Mouse (Mus musculus) CH12.LX (cell line): ENCODE results near the gene Hoxb13. TPM values are rescaled to one million over a fixed set of nuclear protein-coding genes. Genes with fewer than 3 reads are reported as not detected.

Experiments used
- DNase-seq: peaks from one replicate; pipeline ENCODE4 v3.0.0-alpha.2; 2013; ENCODE audit errors: extremely low read depth
- H3K27ac ChIP-seq: 2 replicates; pipeline ENCODE4 v1.5.1; 2012; ENCODE audit warnings: low read depth, mild to moderate bottlenecking, control low read depth, moderate library complexity; ENCODE audit not compliant: insufficient read depth
- H3K27me3 ChIP-seq: replicated peaks from 2 replicates; pipeline ENCODE3; 2012; ENCODE audit warnings: inconsistent platforms
- H3K36me3 ChIP-seq, 2 experiments: replicated peaks in 1 of 2; 2 replicates each; pipeline versions ENCODE3 to v1.6.1; 2012; ENCODE audit warnings: inconsistent platforms in 1 of 2, low read length in 1 of 2, mild to moderate bottlenecking in 1 of 2, mixed read lengths in 1 of 2, moderate library complexity in 1 of 2; ENCODE audit not compliant: control insufficient read depth in 1 of 2, insufficient read depth in 1 of 2
- H3K4me1 ChIP-seq, 2 experiments: 2 replicates each; pipeline ENCODE4 v1.6.1; 2012; ENCODE audit warnings: inconsistent platforms in 1 of 2, moderate library complexity in 1 of 2; ENCODE audit not compliant: insufficient read depth in 2 of 2, control insufficient read depth in 1 of 2
- H3K4me2 ChIP-seq: 2 replicates; pipeline ENCODE4 v1.6.1; 2012; ENCODE audit warnings: low read depth, mild to moderate bottlenecking, control low read depth; ENCODE audit not compliant: poor library complexity, insufficient read depth, severe bottlenecking
- H3K4me3 ChIP-seq, 3 experiments: fragments of 150-350 bp in 1 of 3; sonication (generic) in 1 of 3; replicated peaks in 1 of 3; 2 replicates each; pipeline versions ENCODE3 to v1.5.1; 2011 to 2012; ENCODE audit warnings: low read depth in 2 of 3, low read length in 2 of 3, mild to moderate bottlenecking in 2 of 3, moderate library complexity in 2 of 3, control low read depth in 1 of 3, improper control_type of control experiment in 1 of 3, inconsistent platforms in 1 of 3, mixed read lengths in 1 of 3; ENCODE audit not compliant: poor library complexity in 1 of 3
- H3K79me2 ChIP-seq: replicated peaks from 2 replicates; pipeline ENCODE4 v1.6.1; 2012; ENCODE audit warnings: mild to moderate bottlenecking, moderate library complexity; ENCODE audit not compliant: control insufficient read depth, poor library complexity, insufficient read depth, severe bottlenecking; ENCODE audit errors: extremely low read depth
- H3K9ac ChIP-seq: 2 replicates; pipeline ENCODE4 v1.6.1; 2012; ENCODE audit warnings: low read depth, mild to moderate bottlenecking, control low read depth, moderate library complexity; ENCODE audit not compliant: insufficient read depth
- H3K9me3 ChIP-seq: replicated peaks from 2 replicates; pipeline ENCODE3; 2012; ENCODE audit warnings: low read length, inconsistent platforms, mixed read lengths
- CTCF ChIP-seq, 2 experiments: IDR thresholded peaks in 1 of 2; conservative IDR thresholded peaks in 1 of 2; 2 replicates each; pipeline ENCODE4 v1.5.1; 2011 to 2012; ENCODE audit warnings: low read depth in 2 of 2, low read length in 2 of 2, improper control_type of control experiment in 1 of 2, inconsistent platforms in 1 of 2, mild to moderate bottlenecking in 1 of 2, moderate library complexity in 1 of 2
- E2F4 ChIP-seq: IDR thresholded peaks from 2 replicates; pipeline ENCODE4 v1.6.1; 2011; ENCODE audit warnings: low read depth, low read length, improper control_type of control experiment; ENCODE audit not compliant: insufficient replicate concordance
- ELF1 ChIP-seq: IDR thresholded peaks from 2 replicates; pipeline ENCODE4 v1.6.1; 2014; ENCODE audit warnings: low read depth, mild to moderate bottlenecking, inconsistent platforms, low read length, improper control_type of control experiment
- ETS1 ChIP-seq: conservative IDR thresholded peaks from 2 replicates; pipeline ENCODE4 v1.6.1; 2012; ENCODE audit warnings: low read depth, mild to moderate bottlenecking, inconsistent platforms, low read length, improper control_type of control experiment, moderate library complexity
- GABPA ChIP-seq: IDR thresholded peaks from 2 replicates; pipeline ENCODE4 v1.6.1; 2012; ENCODE audit warnings: low read depth, low read length, improper control_type of control experiment, inconsistent platforms; ENCODE audit not compliant: insufficient replicate concordance
- HCFC1 ChIP-seq: IDR thresholded peaks from 2 replicates; pipeline ENCODE4 v1.6.1; 2012; ENCODE audit warnings: low read depth, mild to moderate bottlenecking, inconsistent platforms, low read length, improper control_type of control experiment
- JUND ChIP-seq: conservative IDR thresholded peaks from 2 replicates; pipeline ENCODE4 v1.6.1; 2011; ENCODE audit warnings: low read depth, low read length, improper control_type of control experiment
- KAT2A ChIP-seq: IDR thresholded peaks from 2 replicates; pipeline ENCODE4 v1.6.1; 2012; ENCODE audit warnings: low read length, improper control_type of control experiment, inconsistent platforms; ENCODE audit not compliant: insufficient replicate concordance
- MAX ChIP-seq: IDR thresholded peaks from 2 replicates; pipeline ENCODE4 v1.6.1; 2011; ENCODE audit warnings: low read length, improper control_type of control experiment
- MEF2A ChIP-seq: IDR thresholded peaks from 2 replicates; pipeline ENCODE4 v1.6.1; 2014; ENCODE audit warnings: low read depth, mild to moderate bottlenecking, inconsistent platforms, low read length, improper control_type of control experiment, borderline replicate concordance
- MYC ChIP-seq: IDR thresholded peaks from 2 replicates; pipeline ENCODE4 v1.6.1; 2011; ENCODE audit warnings: low read depth, mild to moderate bottlenecking, improper control_type of control experiment, low read length
- NRF1 ChIP-seq: IDR thresholded peaks from 2 replicates; pipeline ENCODE4 v1.6.1; 2014; ENCODE audit warnings: low read depth, mild to moderate bottlenecking, inconsistent platforms, low read length, improper control_type of control experiment, moderate library complexity
- PAX5 ChIP-seq: IDR thresholded peaks from 2 replicates; pipeline ENCODE4 v1.6.1; 2012; ENCODE audit warnings: low read length, inconsistent platforms, mixed read lengths
- POLR2A ChIP-seq: IDR thresholded peaks from 2 replicates; pipeline ENCODE4 v1.6.1; 2011; ENCODE audit warnings: low read depth, mild to moderate bottlenecking, improper control_type of control experiment, low read length
- POLR2AphosphoS2 ChIP-seq: IDR thresholded peaks from 2 replicates; pipeline ENCODE4 v1.6.1; 2011; ENCODE audit warnings: low read depth, low read length, improper control_type of control experiment
- RAD21 ChIP-seq: IDR thresholded peaks from 2 replicates; pipeline ENCODE4 v1.6.1; 2011; ENCODE audit warnings: low read depth, mild to moderate bottlenecking, low read length, improper control_type of control experiment, moderate library complexity
- SMC3 ChIP-seq: IDR thresholded peaks from 2 replicates; pipeline ENCODE4 v1.6.1; 2011; ENCODE audit warnings: low read depth, low read length, improper control_type of control experiment
- TCF12 ChIP-seq: IDR thresholded peaks from 2 replicates; pipeline ENCODE4 v1.6.1; 2014; ENCODE audit warnings: low read depth, mild to moderate bottlenecking, inconsistent platforms, low read length, improper control_type of control experiment
- UBTF ChIP-seq: IDR thresholded peaks from 2 replicates; pipeline ENCODE4 v1.6.1; 2012; ENCODE audit warnings: low read depth, mild to moderate bottlenecking, inconsistent platforms, low read length, improper control_type of control experiment, moderate library complexity
- USF2 ChIP-seq: conservative IDR thresholded peaks from 2 replicates; pipeline ENCODE4 v1.6.1; 2011; ENCODE audit warnings: low read depth, low read length, improper control_type of control experiment
- ZC3H11A ChIP-seq: IDR thresholded peaks from 2 replicates; pipeline ENCODE4 v1.6.1; 2012; ENCODE audit warnings: low read depth, mild to moderate bottlenecking, inconsistent platforms, low read length, improper control_type of control experiment
- ZMIZ1 ChIP-seq: IDR thresholded peaks from 2 replicates; pipeline ENCODE4 v1.6.1; 2012; ENCODE audit warnings: low read depth, mild to moderate bottlenecking, inconsistent platforms, low read length, improper control_type of control experiment
- dilution Hi-C: fragments of 300-500 bp; cut with MboI; formaldehyde crosslinking; loops from 2 replicates; pipeline ENCODE4 v1.14.3; 2020; ENCODE audit warnings: low sequenced_read_pairs; ENCODE audit not compliant: extremely low pct_unique_long_range_greater_than_20kb, extremely low pct_ligation_motif_present
- in situ Hi-C: fragments of 300-500 bp; cut with MboI; formaldehyde crosslinking; loops from 3 replicates; pipeline ENCODE4 v1.14.3; 2019; ENCODE audit warnings: low sequenced_read_pairs, low pct_ligation_motif_present, low pct_unique_long_range_greater_than_20kb, mixed read lengths
- polyA plus RNA-seq: library from polyadenylated mRNA; unstranded; fragments of >175 nt; gene quantifications from 2 replicates; pipeline ENCODE4 v1.2.1, GENCODE M21; 2012; ENCODE audit warnings: low read depth; ENCODE audit not compliant: insufficient read length
- total RNA-seq, 2 experiments: library from RNA; depleted of rRNA; stranded (reverse); fragments of 300-350 nt in 1 of 2; fragments of >200 nt in 1 of 2; gene quantifications; 2 replicates each; pipeline ENCODE4 v1.2.3; 2012 to 2014

Gene Hoxb13
- total and polyA plus RNA-seq, 3 experiments, result 0.08 TPM; not detected in 2

DNA sequence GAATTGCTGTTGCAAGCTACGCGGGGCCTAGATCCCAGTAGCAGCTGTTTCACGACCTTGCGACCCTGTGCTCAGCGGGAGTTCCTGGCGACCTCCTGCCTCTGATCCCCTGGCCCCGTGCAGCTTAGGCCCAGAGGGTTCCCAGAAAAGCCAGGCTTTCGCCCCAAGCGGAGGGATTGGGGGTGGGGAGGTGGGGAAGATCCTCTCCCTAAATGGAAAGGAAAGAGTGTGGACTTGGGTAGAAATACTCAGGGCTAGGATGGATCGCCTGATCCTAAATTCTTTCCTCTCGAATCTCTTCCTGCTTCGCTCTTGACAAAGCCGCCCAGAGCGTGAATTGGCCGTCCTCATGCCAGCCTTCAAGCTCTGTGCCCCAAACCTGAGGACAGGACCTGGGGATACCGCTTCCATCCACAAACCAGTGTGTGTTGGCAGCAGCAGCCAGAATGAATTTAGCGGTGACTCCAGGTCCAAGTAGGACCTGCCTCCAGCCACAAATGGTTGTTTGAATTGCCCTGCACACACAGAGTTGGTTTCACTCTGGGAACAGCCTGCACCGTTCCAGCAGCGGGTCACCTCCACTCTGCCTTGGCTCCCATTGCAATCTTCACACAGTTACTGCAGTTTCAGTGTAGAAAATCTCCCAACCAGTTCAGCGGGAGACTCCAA is 23.3 kb upstream of the Hoxb13 start:
- no peaks in the 10 kb centered on the region for H3K79me2 ChIP-seq
- no peaks in the 10 kb centered on the region for H3K36me3 ChIP-seq
- in situ Hi-C loops, result no loop called here
- TF ChIP-seq POLR2A, result no peak
- TF ChIP-seq USF2, result no peak
- no peak for TF ChIP-seq ZMIZ1
- TF ChIP-seq POLR2AphosphoS2, result no peak
- TF ChIP-seq CTCF (conservative IDR thresholded peaks at IDR 0.05 in 1 of 2, IDR thresholded peaks at IDR 0.05 in 1 of 2; ENCODE audit: low read depth in 2 of 2, low read length in 2 of 2), result no peak
- no peak for TF ChIP-seq SMC3
- TF ChIP-seq MAX, result no peak
- no peak for TF ChIP-seq NRF1
- no peak for TF ChIP-seq ZC3H11A
- TF ChIP-seq UBTF, result no peak
- no peak for TF ChIP-seq TCF12
- TF ChIP-seq ETS1, result no peak
- TF ChIP-seq HCFC1, result no peak
- TF ChIP-seq MYC, result no peak
- no peak for TF ChIP-seq E2F4
- TF ChIP-seq JUND, result no peak
- DNase-seq, result no peak
- no peak overlapping the region for H3K4me3 ChIP-seq
- H3K27ac ChIP-seq, result no peak overlapping the region
- dilution Hi-C loops, result no loop called here
- no peak overlapping the region for H3K4me2 ChIP-seq
- peaks cover 77% of the 10 kb centered on the region for H3K27me3 ChIP-seq
- no peaks in the 10 kb centered on the region for H3K9me3 ChIP-seq
- H3K9ac ChIP-seq, result no peak overlapping the region
- peaks cover 3 to 17% of the 10 kb centered on the region in 2 experiments for H3K4me1 ChIP-seq

- no peak overlapping the region for H3K9ac ChIP-seq
- no peak for DNase-seq
- in situ Hi-C loops (no loop called here), dilution Hi-C loops (no loop called here)
- no peaks in the 10 kb centered on the region for H3K36me3 ChIP-seq
- no peak overlapping the region for H3K4me3 ChIP-seq
- no peak overlapping the region for H3K4me2 ChIP-seq
- H3K9me3 ChIP-seq, result no peaks in the 10 kb centered on the region
- TF ChIP-seq JUND (no peak), UBTF (no peak), SMC3 (no peak), RAD21 (no peak), GABPA (no peak), ELF1 (no peak), KAT2A (no peak), CTCF (conservative IDR thresholded peaks at IDR 0.05 in 1 of 2, IDR thresholded peaks at IDR 0.05 in 1 of 2; ENCODE audit: low read depth in 2 of 2, low read length in 2 of 2) (no peak), USF2 (no peak), POLR2AphosphoS2 (no peak), PAX5 (no peak), MEF2A (no peak), TCF12 (no peak)
- TF ChIP-seq, all 38 proteins: peak for 0
- Histone ChIP-seq H3K27me3 (peaks cover 81% of the 10 kb centered on the region), H3K27ac (no peak overlapping the region), H3K79me2 (no peaks in the 10 kb centered on the region), H3K4me1 (peaks cover 3 to 17% of the 10 kb centered on the region in 2 experiments)
Observed at GRCm38 (mm10) chr11:96171601-96172000, 22.5 kb upstream of the Hoxb13 start.
